Mouse (Mus musculus) MEL (cell line): ENCODE measurements around the gene Nfkbib.

Source experiments
- CTCF ChIP-seq, 3 experiments: IDR thresholded peaks in 2 of 3; conservative IDR thresholded peaks in 1 of 3; 2 replicates each; pipeline ENCODE4 v1.5.1; 2011 to 2012; ENCODE audit warnings: low read length in 3 of 3, low read depth in 2 of 3, mild to moderate bottlenecking in 2 of 3, improper control_type of control experiment in 1 of 3, inconsistent platforms in 1 of 3, mixed read lengths in 1 of 3, moderate library complexity in 1 of 3; ENCODE audit not compliant: control insufficient read depth in 1 of 3, insufficient read depth in 1 of 3, poor library complexity in 1 of 3, severe bottlenecking in 1 of 3
- MAX ChIP-seq: IDR thresholded peaks from 2 replicates; pipeline ENCODE4 v1.6.1; 2011; ENCODE audit warnings: low read length, improper control_type of control experiment
- TAL1 ChIP-seq: IDR thresholded peaks from 2 replicates; pipeline ENCODE4 v1.6.1; 2012; ENCODE audit warnings: mild to moderate bottlenecking, inconsistent platforms, low read length, moderate library complexity, mixed read lengths

DNA sequence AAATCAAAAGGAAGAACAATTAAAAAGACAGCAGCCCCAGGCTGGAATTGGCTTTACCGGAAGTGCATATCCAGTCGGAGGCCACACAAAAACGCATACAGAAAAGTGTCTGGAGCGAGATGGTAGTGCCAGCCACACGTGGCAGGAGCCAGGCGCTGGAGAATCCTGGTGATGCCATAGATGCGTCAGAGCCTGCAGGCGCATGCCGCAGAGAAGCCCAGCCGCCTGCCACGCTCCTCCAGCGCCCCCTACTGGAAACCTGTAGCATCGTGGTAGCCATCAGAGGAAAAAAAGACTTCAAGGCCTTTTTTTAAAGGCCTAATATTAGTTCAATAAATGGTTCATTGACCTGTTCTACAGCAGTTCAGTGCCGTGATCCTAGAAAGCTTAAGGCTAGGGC lies 40.7 kb downstream of the Nfkbib start:
- TF ChIP-seq CTCF (IDR thresholded peaks at IDR 0.05 in 2 of 3, conservative IDR thresholded peaks at IDR 0.05 in 1 of 3; ENCODE audit: control insufficient read depth in 1 of 3, insufficient read depth in 1 of 3, low read depth in 2 of 3, low read length in 3 of 3, poor library complexity in 1 of 3, severe bottlenecking in 1 of 3) (peak; percentile 93 to 97 (median 96)), TAL1 (no peak), MAX (peak; percentile 75; the same call in 1 of the 2 replicates)
